Mouse (Mus musculus): ENCODE measurements around the gene Cyp17a1.

DNA sequence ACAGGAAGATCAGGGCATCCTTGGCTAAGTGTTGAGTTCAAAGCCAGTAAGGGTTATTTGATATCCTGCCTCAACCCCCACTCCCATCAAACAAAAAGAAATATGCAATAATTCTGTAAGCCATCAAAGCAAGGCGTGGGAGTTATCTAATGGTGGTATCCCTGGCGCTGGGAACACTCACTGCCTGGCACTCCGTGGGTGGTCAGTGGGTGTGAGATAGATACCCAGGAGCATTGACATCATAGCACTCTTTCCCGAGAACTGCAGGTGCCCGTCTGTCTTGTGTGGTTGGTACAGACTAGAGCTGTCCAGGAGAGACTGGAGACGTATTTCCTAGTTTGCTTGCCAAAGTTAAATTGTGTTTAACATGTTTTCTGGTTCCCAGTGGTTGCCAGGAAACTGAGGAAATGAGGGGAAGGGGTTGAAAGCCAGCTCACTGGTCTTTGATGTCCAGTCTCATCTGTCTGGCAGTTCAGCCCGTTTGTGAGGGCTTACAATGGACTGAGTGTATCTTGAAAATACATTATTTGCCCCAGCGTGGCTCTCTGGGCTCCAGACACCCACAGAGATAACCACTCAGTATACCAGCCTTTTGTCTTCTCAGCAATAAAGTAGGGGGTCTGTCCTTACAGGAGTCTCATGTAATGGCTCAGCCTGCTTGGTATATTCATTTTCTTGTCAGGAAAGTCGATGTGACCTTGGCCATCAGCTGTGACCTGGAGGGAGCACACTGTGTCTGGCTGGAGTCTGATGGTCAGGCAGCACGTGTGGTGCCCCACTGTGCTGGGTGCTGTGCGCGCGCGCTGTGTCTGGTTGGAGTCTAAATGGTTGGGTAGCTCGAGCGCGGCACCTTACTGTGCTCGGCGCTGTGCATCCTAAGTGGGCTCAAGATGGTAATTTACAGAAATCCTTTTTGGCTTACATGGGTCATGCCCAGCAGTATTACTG is 51.5 kb downstream of the Cyp17a1 start:
- TF ChIP-seq CTCF (IDR thresholded peaks at IDR 0.05; ENCODE audit: low read depth) (no peak), EP300 (IDR thresholded peaks at IDR 0.05; ENCODE audit: low read depth) (no peak)

Measured in liver, postnatal 0 days (tissue).